Mouse (Mus musculus) lung, embryonic 14.5 days (tissue): ENCODE measurements at regions not wholly inside any gene's neighbourhood (a gene's known extent, or its start where the extent isn't known, plus 50 kb on each side); places are given as distances from the start of the nearest gene placed in this dataset.
"Not testable (repeated sequence)": the region's sequence is repeated elsewhere in the genome, so short reads cannot be mapped to it uniquely, and the experiment has no call there.

Source experiments
- ATAC-seq: fragments of 200-750 bp; cut with Nextera tagmentation; 2 replicates; pipeline ENCODE4 v1.8.0; 2017; ENCODE audit warnings: mild to moderate bottlenecking, moderate TSS enrichment, moderate library complexity; ENCODE audit not compliant: insufficient read depth
- DNase-seq: peaks from one replicate; pipeline ENCODE4 v3.0.0-alpha.2; 2015
- H3K27ac ChIP-seq: fragments of 300-500 bp; sonication (generic); 2 replicates; pipeline ENCODE4 v1.5.1; 2014; ENCODE audit warnings: low read depth, mild to moderate bottlenecking, moderate library complexity
- H3K27me3 ChIP-seq: fragments of 300-500 bp; sonication (generic); 2 replicates; pipeline ENCODE4 v1.6.1; 2014; ENCODE audit warnings: low read length, control low read depth; ENCODE audit not compliant: insufficient read depth
- H3K36me3 ChIP-seq: fragments of 300-500 bp; sonication (generic); 2 replicates; pipeline ENCODE4 v1.6.1; 2014; ENCODE audit warnings: control low read depth; ENCODE audit not compliant: insufficient read depth
- H3K4me1 ChIP-seq: fragments of 300-500 bp; sonication (generic); 2 replicates; pipeline ENCODE4 v1.6.1; 2014; ENCODE audit warnings: antibody characterized with exemption, control low read depth; ENCODE audit not compliant: insufficient read depth
- H3K4me2 ChIP-seq: fragments of 300-500 bp; sonication (generic); 2 replicates; pipeline ENCODE4 v1.6.1; 2014; ENCODE audit warnings: mild to moderate bottlenecking
- H3K4me3 ChIP-seq: fragments of 300-500 bp; sonication (generic); 2 replicates; pipeline ENCODE4 v1.5.1; 2014; ENCODE audit warnings: low read depth, low read length
- H3K9ac ChIP-seq: fragments of 300-500 bp; sonication (generic); 2 replicates; pipeline ENCODE4 v1.6.1; 2014
- H3K9me3 ChIP-seq: fragments of 300-500 bp; sonication (generic); 2 replicates; pipeline ENCODE4 v1.6.1; 2016; ENCODE audit warnings: low read depth, low read length, control low read depth
- CTCF ChIP-seq: IDR thresholded peaks from 2 replicates; pipeline ENCODE4 v1.5.1; 2016; ENCODE audit warnings: antibody characterized with exemption, low read depth
- WGBS: fragments of 180-500 bp; shearing (Covaris S2); extraction: QIAGEN DNeasy Blood & Tissue Kit; methylation state at CpG from one replicate; pipeline ENCODE4 v1.1.7; 2014; 5-methylcytosine and 5-hydroxymethylcytosine counted together

DNA sequence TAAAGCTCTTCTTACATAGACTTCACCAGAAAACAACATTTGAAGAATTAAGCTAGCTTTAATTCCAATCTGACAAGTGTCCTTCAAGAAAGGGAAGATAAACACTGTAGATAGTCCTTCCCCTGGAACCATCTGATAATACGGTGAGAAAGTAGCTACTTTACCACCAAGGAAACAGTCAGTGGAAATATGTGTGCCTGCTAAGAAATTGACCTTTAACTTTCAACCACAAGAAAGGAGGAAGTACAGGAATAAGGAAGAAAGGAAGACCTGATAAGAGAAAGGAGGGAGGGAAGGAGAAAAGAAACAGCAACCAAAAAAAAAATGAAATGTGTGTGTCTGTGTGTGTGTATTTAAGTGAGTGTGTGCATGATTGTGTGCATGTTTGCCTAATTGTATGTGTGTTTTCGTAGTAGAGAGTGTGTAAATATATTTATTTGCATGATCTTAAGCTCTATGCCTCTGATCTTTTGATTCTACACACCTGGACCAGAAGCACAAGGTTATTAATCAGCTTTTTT is 831.3 kb downstream of the Pla2g4a start:
- DNase-seq (no peak), ATAC-seq (no peak)
- no peaks in the 10 kb centered on the region for H3K9me3 ChIP-seq
- H3K9ac ChIP-seq: no peak overlapping the region
- H3K4me3 ChIP-seq: no peak overlapping the region
- H3K36me3 ChIP-seq: no peaks in the 10 kb centered on the region
- H3K4me1 ChIP-seq: no peaks in the 10 kb centered on the region
- no peak for TF ChIP-seq CTCF
- 48% methylated on average over 2 of the region's 2 CpGs for WGBS
- no peak overlapping the region for H3K4me2 ChIP-seq
- no peaks in the 10 kb centered on the region for H3K27me3 ChIP-seq
- H3K27ac ChIP-seq: no peak overlapping the region

DNA sequence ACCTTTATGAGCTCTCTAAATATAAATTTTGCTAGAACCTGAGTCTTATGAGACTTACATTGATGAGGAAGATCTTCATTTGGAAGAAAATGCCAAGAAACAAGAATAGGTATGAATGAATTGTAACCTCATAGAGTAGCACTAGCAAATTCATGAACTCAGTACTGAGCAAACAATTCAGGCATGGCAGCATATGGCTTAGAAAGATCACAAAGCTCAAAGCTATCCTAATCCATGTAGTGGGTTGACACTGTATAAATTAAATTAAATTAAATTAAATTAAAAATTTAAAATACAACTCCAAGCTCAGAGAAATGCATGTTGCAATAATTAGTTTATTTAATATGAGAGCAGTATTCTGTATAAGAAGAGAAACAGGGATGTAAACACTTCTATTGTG is 832.0 kb downstream of the Pla2g4a start:
- no peak for DNase-seq
- no peak overlapping the region for H3K4me3 ChIP-seq
- H3K9ac ChIP-seq: no peak overlapping the region
- H3K27ac ChIP-seq: no peak overlapping the region
- no peak overlapping the region for H3K4me2 ChIP-seq
- H3K4me1 ChIP-seq: no peaks in the 10 kb centered on the region
- H3K36me3 ChIP-seq: no peaks in the 10 kb centered on the region
- H3K27me3 ChIP-seq: no peaks in the 10 kb centered on the region
- ATAC-seq: no peak
- H3K9me3 ChIP-seq: no peaks in the 10 kb centered on the region
- TF ChIP-seq CTCF: no peak

DNA sequence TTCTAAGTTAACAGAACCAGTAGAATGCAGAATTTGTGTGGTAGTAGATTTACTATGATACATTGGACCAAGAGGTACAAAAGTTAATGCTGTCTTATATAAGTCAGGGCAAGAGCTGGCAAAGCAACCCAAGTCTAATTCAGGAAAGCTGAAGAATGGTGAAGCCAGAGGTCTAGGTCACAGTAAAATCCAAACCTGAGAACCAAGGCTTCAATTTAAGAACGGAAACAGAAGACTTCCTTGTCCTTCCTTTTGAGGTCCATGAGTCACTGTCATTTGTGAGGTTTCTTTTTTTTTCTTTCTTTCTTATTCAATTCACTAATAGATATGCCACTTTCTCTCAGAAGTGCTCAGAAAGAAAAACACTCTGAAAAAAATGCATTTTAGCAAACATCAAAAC is 833.4 kb downstream of the Pla2g4a start:
- no peak for TF ChIP-seq CTCF
- no peak for ATAC-seq
- no peak for DNase-seq
- H3K36me3 ChIP-seq: no peaks in the 10 kb centered on the region
- H3K9ac ChIP-seq: no peak overlapping the region
- no peaks in the 10 kb centered on the region for H3K9me3 ChIP-seq
- no peaks in the 10 kb centered on the region for H3K27me3 ChIP-seq
- H3K27ac ChIP-seq: no peak overlapping the region
- WGBS: 80% methylated on average over 1 of the region's 1 CpGs
- H3K4me3 ChIP-seq: no peak overlapping the region
- H3K4me2 ChIP-seq: no peak overlapping the region
- no peaks in the 10 kb centered on the region for H3K4me1 ChIP-seq

DNA sequence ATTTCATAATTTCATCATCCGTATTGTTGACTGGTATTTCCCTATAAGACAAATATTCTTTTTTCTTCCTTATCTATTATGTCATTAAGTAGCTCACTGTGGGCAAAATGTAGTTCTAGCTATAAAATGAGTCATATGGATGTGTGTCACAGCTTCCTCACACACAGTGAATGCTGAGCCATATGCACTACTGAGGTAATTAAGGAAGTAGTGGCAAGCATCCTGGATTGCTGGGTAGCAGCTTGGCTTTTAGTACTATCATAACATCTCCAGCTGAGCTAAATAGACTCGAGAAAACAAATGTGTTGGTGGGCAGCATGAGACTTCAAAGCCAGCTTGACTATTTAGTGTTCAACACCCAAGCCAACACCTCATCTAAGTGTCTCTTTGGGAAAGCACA is 857.7 kb downstream of the Pla2g4a start:
- Histone ChIP-seq H3K36me3 (no peaks in the 10 kb centered on the region), H3K4me2 (no peak overlapping the region), H3K27ac (no peak overlapping the region), H3K4me3 (no peak overlapping the region), H3K9me3 (no peaks in the 10 kb centered on the region), H3K4me1 (no peaks in the 10 kb centered on the region), H3K9ac (no peak overlapping the region), H3K27me3 (no peaks in the 10 kb centered on the region)
- ATAC-seq (no peak), DNase-seq (no peak)
- TF ChIP-seq CTCF: no peak
- WGBS: 53% methylated on average over 2 of the region's 2 CpGs

DNA sequence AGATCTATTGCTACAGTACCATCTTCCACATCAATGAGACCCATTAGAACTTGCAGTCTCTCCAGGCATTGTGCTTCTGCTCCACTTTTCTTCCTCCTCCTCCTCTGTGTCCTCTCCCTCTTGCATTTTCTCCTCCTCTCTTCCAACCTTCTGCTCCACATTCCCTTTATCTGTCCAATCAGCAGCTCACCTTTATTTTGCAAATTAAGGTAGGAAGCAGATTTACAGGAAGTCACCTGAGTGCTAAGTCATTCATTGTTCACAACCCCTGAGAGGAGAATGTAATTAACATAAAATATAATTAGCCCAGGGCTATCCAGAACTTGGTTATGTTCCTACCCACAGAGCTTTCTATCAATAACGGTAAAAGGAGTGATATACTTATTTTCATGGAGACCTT is 863.7 kb downstream of the Pla2g4a start:
- 80% methylated on average over 1 of the region's 1 CpGs for WGBS
- Histone ChIP-seq H3K4me1 (no peaks in the 10 kb centered on the region), H3K4me3 (no peak overlapping the region), H3K9me3 (no peaks in the 10 kb centered on the region), H3K27me3 (no peaks in the 10 kb centered on the region), H3K9ac (no peak overlapping the region), H3K36me3 (no peaks in the 10 kb centered on the region), H3K4me2 (no peak overlapping the region), H3K27ac (no peak overlapping the region)
- ATAC-seq (no peak), DNase-seq (no peak)
- TF ChIP-seq CTCF: no peak

DNA sequence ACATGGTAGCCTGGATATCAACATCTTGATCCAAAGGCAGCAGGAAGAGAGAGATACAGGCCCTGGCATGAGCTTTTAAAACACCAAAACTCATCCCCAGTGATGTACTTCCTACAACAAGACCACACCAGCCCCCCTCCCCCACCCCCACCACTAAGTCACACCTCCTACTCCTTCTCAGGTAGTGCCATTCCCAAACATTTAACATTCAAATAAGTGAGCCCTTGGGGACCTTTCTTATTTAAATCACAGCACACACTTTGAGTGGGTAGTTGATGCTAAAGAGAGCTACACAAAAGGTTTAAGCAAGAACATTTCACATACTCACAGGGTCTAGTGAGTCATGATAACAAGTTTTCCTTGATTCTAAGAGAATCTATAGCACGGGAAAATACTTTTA is 886.4 kb downstream of the Pla2g4a start:
- no peaks in the 10 kb centered on the region for H3K9me3 ChIP-seq
- H3K4me2 ChIP-seq: no peak overlapping the region
- no peaks in the 10 kb centered on the region for H3K4me1 ChIP-seq
- no peak overlapping the region for H3K27ac ChIP-seq
- H3K4me3 ChIP-seq: no peak overlapping the region
- H3K9ac ChIP-seq: no peak overlapping the region
- ATAC-seq (no peak), DNase-seq (no peak)
- WGBS: 65% methylated on average over 1 of the region's 1 CpGs
- no peaks in the 10 kb centered on the region for H3K36me3 ChIP-seq
- H3K27me3 ChIP-seq: no peaks in the 10 kb centered on the region
- TF ChIP-seq CTCF: no peak

DNA sequence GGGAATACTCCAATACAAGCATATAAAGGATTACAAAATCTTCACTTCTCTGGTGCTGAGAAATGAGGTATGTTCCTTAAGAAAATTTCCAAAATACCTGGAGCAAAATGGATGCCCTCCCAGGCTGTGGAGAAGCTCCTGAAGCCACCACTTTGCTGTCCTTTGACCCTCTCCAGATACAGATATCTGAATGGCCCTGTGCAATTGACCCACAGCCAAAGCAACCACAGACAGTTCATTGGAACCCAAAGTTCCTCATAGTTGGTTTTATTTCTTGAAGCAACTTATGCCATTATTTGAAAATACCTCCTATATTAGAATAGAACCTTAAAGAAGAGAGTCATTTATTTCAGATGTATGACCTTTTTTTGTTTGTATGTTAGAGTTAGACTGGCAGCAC is 891.5 kb downstream of the Pla2g4a start:
- Histone ChIP-seq H3K4me2 (no peak overlapping the region), H3K4me1 (no peaks in the 10 kb centered on the region), H3K27me3 (no peaks in the 10 kb centered on the region), H3K36me3 (no peaks in the 10 kb centered on the region), H3K9me3 (no peaks in the 10 kb centered on the region), H3K27ac (no peak overlapping the region), H3K4me3 (no peak overlapping the region), H3K9ac (no peak overlapping the region)
- no peak for TF ChIP-seq CTCF
- no peak for DNase-seq
- no peak for ATAC-seq

DNA sequence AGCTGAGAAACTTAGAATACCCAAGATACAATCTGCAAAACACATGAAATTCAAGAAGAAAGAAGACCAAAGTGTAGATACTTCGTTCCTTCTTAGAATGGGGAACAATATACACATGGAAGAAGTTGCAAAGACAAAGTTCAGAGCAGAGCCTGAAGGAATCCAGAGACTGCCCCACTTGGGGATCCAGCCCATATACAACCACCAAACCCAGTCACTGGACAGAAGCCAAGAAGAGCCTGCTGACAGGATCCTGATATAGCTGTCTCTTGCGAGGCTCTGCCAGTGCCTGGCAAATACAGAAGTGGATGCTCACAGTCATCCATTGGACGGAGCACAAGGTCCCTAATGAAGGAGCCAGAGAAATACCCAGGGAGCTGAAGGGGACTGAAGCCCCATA is 898.1 kb downstream of the Pla2g4a start:
- not testable (repeated sequence) for H3K4me3 ChIP-seq, ATAC-seq, H3K36me3 ChIP-seq, H3K9ac ChIP-seq, H3K27ac ChIP-seq, H3K27me3 ChIP-seq, DNase-seq, H3K4me2 ChIP-seq, H3K4me1 ChIP-seq, H3K9me3 ChIP-seq
- 87% methylated on average over 3 of the region's 3 CpGs for WGBS
